In genomic region chr15:6435773-6436172, GRCm38 (mm10) we compare ENCODE assay signal across 9 mouse cellular contexts. TPM values are rescaled to one million over a fixed set of nuclear protein-coding genes. Genes with fewer than 3 reads are reported as not detected.
DNase-seq lines count a peak whose midpoint lies in the region; ATAC-seq and TF ChIP-seq lines count a peak whose summit lies in the region.
"Had no signal": no experiment of that assay in that cellular context is flagged by ENCODE, and none has a peak within 500 bp of the region (broad histone marks: within the 10 kb centered on the region; RNA-seq: fewer than 3 reads in every experiment).

No protein-coding gene starts in this region.

- no peak overlapping the region for H3K4me3 ChIP-seq in gastrocnemius, adult 2 months
- no peak overlapping the region for H3K4me3 ChIP-seq in forebrain, embryonic 16.5 days (replicated peaks; ENCODE audit: low read length)
- H3K4me3 ChIP-seq: neural tube, embryonic 13.5 days had no signal

- intact Hi-C loops in gastrocnemius, adult 2 months (cut with DNase I), result loop anchor here (1.0 kb wide), 1 partner anchor 197 kb away; no protein-coding TSS in a partner anchor

- peak; percentile 91 for TF ChIP-seq CTCF in gastrocnemius, adult 2 months (IDR thresholded peaks at IDR 0.05)

- H3K4me1 ChIP-seq in forebrain, embryonic 16.5 days (replicated peaks; ENCODE audit: control insufficient read depth, insufficient read depth, low read length), result peaks cover 10% of the 10 kb centered on the region; the same call in 1 of the 2 replicates
- H3K4me1 ChIP-seq: neural tube, embryonic 13.5 days had no signal

- H3K36me3 ChIP-seq in forebrain, embryonic 16.5 days (ENCODE audit: control insufficient read depth, insufficient read depth), result no peaks in the 10 kb centered on the region

- no peaks in the 10 kb centered on the region for H3K27me3 ChIP-seq in forebrain, embryonic 16.5 days (replicated peaks; ENCODE audit: control insufficient read depth, insufficient read depth, low read length)
- H3K27me3 ChIP-seq: neural tube, embryonic 13.5 days had no signal

- no peak overlapping the region for H3K9ac ChIP-seq in forebrain, embryonic 16.5 days (replicated peaks; ENCODE audit: low read depth, low read length)
- H3K9ac ChIP-seq: neural tube, embryonic 13.5 days had no signal

- H3K9me3 ChIP-seq in forebrain, embryonic 16.5 days (ENCODE audit: control insufficient read depth, low read length), result no peaks in the 10 kb centered on the region
- H3K9me3 ChIP-seq: neural tube, embryonic 13.5 days had no signal

- WGBS in forebrain, embryonic 16.5 days, result 74% methylated on average over 2 of the region's 2 CpGs

- H3K4me2 ChIP-seq in forebrain, embryonic 16.5 days (ENCODE audit: low read length), result no peak overlapping the region
- H3K4me2 ChIP-seq: neural tube, embryonic 13.5 days had no signal

- DNase-seq in gastrocnemius, adult 2 months, result peak; percentile 61
- DNase-seq in gastrocnemius, adult 8-10 months (ENCODE audit: low spot score in 2 of 2), result no peak
- peak; percentile 36 for DNase-seq in thymus, postnatal 14 days
- no peak for DNase-seq in thymus, postnatal 0 days (ENCODE audit: low spot score)
- peak; percentile 47 for DNase-seq in embryo, embryonic 10 days (ENCODE audit: low spot score)
- peak; percentile 64 to 77 for DNase-seq in kidney, postnatal 25 days
- peak; percentile 3 for DNase-seq in retina, adult 2 months (ENCODE audit: low read depth, low spot score)

- no peak overlapping the region for H3K27ac ChIP-seq in gastrocnemius, adult 2 months
- no peak overlapping the region for H3K27ac ChIP-seq in forebrain, embryonic 16.5 days (ENCODE audit: low read length)
- H3K27ac ChIP-seq: neural tube, embryonic 13.5 days had no signal

- ATAC-seq in forebrain, embryonic 16.5 days, result no peak

RNA-seq across cellular contexts. Expression of gene C9, which starts 9.4 kb away (rescaled TPM):
- total RNA-seq in gastrocnemius, adult 2 months (2021), result not detected
- not detected for total RNA-seq in gastrocnemius, adult 8-10 months (2022)
- polyA plus RNA-seq in thymus, postnatal 0 days (2015; fragmentation: Nextera tagmentation; extraction: Ambion mirVana), result 0.06 TPM in 1 of 2 replicates, not detected in the other
- not detected in 2 replicates for polyA plus RNA-seq in forebrain, embryonic 16.5 days (2015; fragmentation: Nextera tagmentation; extraction: Ambion mirVana)
- polyA plus RNA-seq: neural tube, embryonic 13.5 days had no signal

Comparison
In these comparisons a context has a peak if more than half of its experiments do, and no peak if none do; other contexts are left out.
1. DNase-seq: peak in gastrocnemius, adult 2 months (single experiment), thymus, postnatal 14 days (single experiment), embryo, embryonic 10 days (single experiment), kidney, postnatal 25 days (2 of 2) and retina, adult 2 months (single experiment); none in gastrocnemius, adult 8-10 months (0 of 2) and thymus, postnatal 0 days (single experiment).